Mouse (Mus musculus): ENCODE data around the gene Slfnl1. TPM values are rescaled to one million over a fixed set of nuclear protein-coding genes. Genes with fewer than 3 reads are reported as not detected.

The Slfnl1 gene
- polyA plus RNA-seq, 1 experiment: not detected

- H3K9ac ChIP-seq (ENCODE audit: low read depth, poor library complexity, severe bottlenecking): no peak overlapping the region
- H3K27me3 ChIP-seq (ENCODE audit: control insufficient read depth, insufficient read depth, low read length, poor library complexity, severe bottlenecking): no peaks in the 10 kb centered on the region
- H3K9me3 ChIP-seq (replicated peaks; ENCODE audit: control insufficient read depth, insufficient read depth, low read length, poor library complexity, severe bottlenecking): no peaks in the 10 kb centered on the region
- H3K27ac ChIP-seq (ENCODE audit: insufficient read depth, low read length): no peak overlapping the region
- H3K4me3 ChIP-seq (ENCODE audit: low read depth, low read length): no peak overlapping the region
- H3K36me3 ChIP-seq (ENCODE audit: control insufficient read depth, insufficient read depth, low read length, poor library complexity, severe bottlenecking): no peaks in the 10 kb centered on the region
- H3K4me1 ChIP-seq (ENCODE audit: control insufficient read depth, insufficient read depth, low read length): no peaks in the 10 kb centered on the region
- TF ChIP-seq EP300 (IDR thresholded peaks at IDR 0.05; ENCODE audit: insufficient read depth, low read depth, low read length) (no peak), CTCF (IDR thresholded peaks at IDR 0.05; ENCODE audit: low read depth, low read length) (no peak), POLR2A (IDR thresholded peaks at IDR 0.05; ENCODE audit: insufficient read depth, low read length) (no peak)
Measured at GRCm38 (mm10) chr4:120581711-120582110, 49.7 kb downstream of the Slfnl1 start.

Other genes with a start within 250 kb of the Slfnl1 start
- gene Foxo6, start 244.9 kb upstream of the Slfnl1 start, polyA plus RNA-seq (2011; ENCODE audit: insufficient read depth, insufficient read length, low read depth, missing spikeins): 0.61 and 1.0 TPM in 2 replicates
- 40.3 and 42.5 TPM in 2 replicates for gene Scmh1, start 127.0 kb upstream of the Slfnl1 start, polyA plus RNA-seq (2011; ENCODE audit: insufficient read depth, insufficient read length, low read depth, missing spikeins)
- gene Ctps, start 38.0 kb downstream of the Slfnl1 start, polyA plus RNA-seq (2011; ENCODE audit: insufficient read depth, insufficient read length, low read depth, missing spikeins): 130 TPM in 2 replicates
- not detected in 2 replicates for gene Gm8439, start 56.5 kb downstream of the Slfnl1 start, polyA plus RNA-seq (2011; ENCODE audit: insufficient read depth, insufficient read length, low read depth, missing spikeins)
- gene Cited4, start 134.3 kb downstream of the Slfnl1 start, polyA plus RNA-seq (2011; ENCODE audit: insufficient read depth, insufficient read length, low read depth, missing spikeins): 3.2 and 3.9 TPM in 2 replicates
- 2.5 and 3.2 TPM in 2 replicates for gene Kcnq4, start 216.4 kb downstream of the Slfnl1 start, polyA plus RNA-seq (2011; ENCODE audit: insufficient read depth, insufficient read length, low read depth, missing spikeins)

All from ES-Bruce4 (cell line).